Mouse (Mus musculus) embryonic facial prominence, embryonic 13.5 days (tissue): ENCODE measurements around the gene Lpo. TPM values are rescaled to one million over a fixed set of nuclear protein-coding genes. Genes with fewer than 3 reads are reported as not detected.

Experiments used
- microRNA counts: library from miRNA; unstranded; fragments of <30 nt; microRNA quantifications from one replicate; lab custom pipeline; 2016
- microRNA-seq: library from miRNA; unstranded; fragments of <30 nt; microRNA quantifications from one replicate; pipeline ENCODE4, GENCODE M21; 2016
- polyA plus RNA-seq: library from polyadenylated mRNA; unstranded; fragments of >200 nt; fragmentation: Nextera tagmentation; extraction: Ambion mirVana; gene quantifications from 2 replicates; pipeline ENCODE4 v1.2.1, GENCODE M21; 2015

Gene Lpo
- polyA plus RNA-seq, 1 experiment from 2014 or later = 0.08 TPM

MicroRNAs within 50 kb of the gene (microRNA counts, 519-probe panel; counts per million panel counts)
- microRNA mmu-miR-142-3p (lab: Ali Mortazavi, UCI) (3,439 counts per million, percentile 78 among the panel's probes with 10 or more counts), microRNA mmu-miR-142-5p (lab: Ali Mortazavi, UCI) (3,878 counts per million, percentile 84 among the panel's probes with 10 or more counts)

Small RNAs within 50 kb of the gene (microRNA-seq; reads per million reads assigned to microRNA genes)
- not detected for gene Mir142
- gene Mir142b = not detected

Other genes starting within 250 kb of the Lpo start
- 31.9 and 35.2 TPM in 2 replicates for gene Mtmr4, start 236.1 kb downstream of the Lpo start, polyA plus RNA-seq
- gene Hsf5, start 211.1 kb downstream of the Lpo start, polyA plus RNA-seq = 0.23 and 0.25 TPM in 2 replicates
- 7.1 and 8.7 TPM in 2 replicates for gene Rnf43, start 165.6 kb downstream of the Lpo start, polyA plus RNA-seq
- gene Supt4a, start 90.7 kb downstream of the Lpo start, polyA plus RNA-seq = 163 and 172 TPM in 2 replicates
- gene Tspoap1, start 67.7 kb downstream of the Lpo start, polyA plus RNA-seq = 4.9 and 5.3 TPM in 2 replicates
- 1.9 and 6.1 TPM in 2 replicates for gene Mpo, start 34.7 kb downstream of the Lpo start, polyA plus RNA-seq
- 17.0 and 17.9 TPM in 2 replicates for gene Mks1, start 24.9 kb upstream of the Lpo start, polyA plus RNA-seq
- 0.15 and 0.34 TPM in 2 replicates for gene Epx, start 47.2 kb upstream of the Lpo start, polyA plus RNA-seq
- not detected in 2 replicates for gene Olfr462, start 64.0 kb upstream of the Lpo start, polyA plus RNA-seq
- gene Olfr463, start 69.1 kb upstream of the Lpo start, polyA plus RNA-seq = not detected in 2 replicates
- not detected in 2 replicates for gene Olfr464, start 92.7 kb upstream of the Lpo start, polyA plus RNA-seq
- 20.8 and 23.3 TPM in 2 replicates for gene Dynll2, start 159.2 kb upstream of the Lpo start, polyA plus RNA-seq
- 374 and 398 TPM in 2 replicates for gene Srsf1, start 219.1 kb upstream of the Lpo start, polyA plus RNA-seq
- 43.1 and 47.0 TPM in 2 replicates for gene Vezf1, start 240.0 kb upstream of the Lpo start, polyA plus RNA-seq